Mouse (Mus musculus): ENCODE measurements around the gene Camkmt. TPM values are rescaled to one million over a fixed set of nuclear protein-coding genes. Genes with fewer than 3 reads are reported as not detected.

The Camkmt gene
- polyA plus RNA-seq, 1 experiment, result 4.8 TPM

GRCm38 (mm10) chr17:85087591-85087990, 2.8 kb upstream of the Camkmt start:
- TF ChIP-seq POLR2A (IDR thresholded peaks at IDR 0.05; ENCODE audit: low read depth, low read length) (no peak), CTCF (IDR thresholded peaks at IDR 0.05; ENCODE audit: borderline replicate concordance, insufficient read depth, low read length) (no peak)
- Histone ChIP-seq H3K4me1 (ENCODE audit: control insufficient read depth, insufficient read depth, low read length) (no peaks in the 10 kb centered on the region), H3K27ac (ENCODE audit: insufficient read depth, low read length) (no peak overlapping the region), H3K4me3 (ENCODE audit: insufficient read depth, low read length) (no peak overlapping the region)

- Histone ChIP-seq H3K4me3 (ENCODE audit: insufficient read depth, low read length) (no peak overlapping the region), H3K27ac (ENCODE audit: insufficient read depth, low read length) (no peak overlapping the region), H3K4me1 (ENCODE audit: control insufficient read depth, insufficient read depth, low read length) (no peaks in the 10 kb centered on the region)
- TF ChIP-seq POLR2A (IDR thresholded peaks at IDR 0.05; ENCODE audit: low read depth, low read length) (no peak), CTCF (IDR thresholded peaks at IDR 0.05; ENCODE audit: borderline replicate concordance, insufficient read depth, low read length) (no peak)
Measured at GRCm38 (mm10) chr17:85088401-85088800, 2.0 kb upstream of the Camkmt start.

DNA sequence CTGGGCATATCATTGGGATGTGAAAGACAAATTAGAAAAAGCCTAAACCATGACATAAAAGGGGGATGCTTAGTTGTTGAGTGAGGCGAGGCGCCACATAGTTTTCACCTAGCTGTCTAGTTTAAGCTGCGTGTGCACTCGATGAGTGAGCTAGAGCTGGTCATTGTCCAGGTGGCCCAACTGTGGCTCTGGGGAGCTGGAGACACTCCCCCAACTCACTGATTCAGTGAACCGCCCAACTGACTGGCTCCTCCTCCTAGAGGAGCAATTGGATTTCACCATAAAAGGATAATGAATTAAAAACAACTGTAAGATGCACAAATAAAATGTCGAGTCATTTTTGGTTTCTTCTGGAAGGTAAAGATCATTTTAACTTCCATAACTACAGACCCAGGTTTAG, 1.3 kb upstream of the Camkmt start:
- TF ChIP-seq POLR2A (IDR thresholded peaks at IDR 0.05; ENCODE audit: low read depth, low read length), result no peak; the same call in 1 of the 2 replicates
- TF ChIP-seq CTCF (IDR thresholded peaks at IDR 0.05; ENCODE audit: borderline replicate concordance, insufficient read depth, low read length), result no peak
- no peaks in the 10 kb centered on the region for H3K4me1 ChIP-seq (ENCODE audit: control insufficient read depth, insufficient read depth, low read length)
- peak overlapping the region; percentile 52; the same call in 1 of the 2 replicates for H3K27ac ChIP-seq (ENCODE audit: insufficient read depth, low read length)
- peak overlapping the region; percentile 4; the same call in 1 of the 2 replicates for H3K4me3 ChIP-seq (ENCODE audit: insufficient read depth, low read length)

- TF ChIP-seq CTCF (IDR thresholded peaks at IDR 0.05; ENCODE audit: borderline replicate concordance, insufficient read depth, low read length) (no peak), POLR2A (IDR thresholded peaks at IDR 0.05; ENCODE audit: low read depth, low read length) (no peak)
- Histone ChIP-seq H3K4me3 (ENCODE audit: insufficient read depth, low read length) (peak overlapping the region; percentile 95), H3K4me1 (ENCODE audit: control insufficient read depth, insufficient read depth, low read length) (no peaks in the 10 kb centered on the region), H3K27ac (ENCODE audit: insufficient read depth, low read length) (peak overlapping the region; percentile 52; the same call in 1 of the 2 replicates)
Measured at GRCm38 (mm10) chr17:85089621-85090020, 731 bp upstream of the Camkmt start.

DNA sequence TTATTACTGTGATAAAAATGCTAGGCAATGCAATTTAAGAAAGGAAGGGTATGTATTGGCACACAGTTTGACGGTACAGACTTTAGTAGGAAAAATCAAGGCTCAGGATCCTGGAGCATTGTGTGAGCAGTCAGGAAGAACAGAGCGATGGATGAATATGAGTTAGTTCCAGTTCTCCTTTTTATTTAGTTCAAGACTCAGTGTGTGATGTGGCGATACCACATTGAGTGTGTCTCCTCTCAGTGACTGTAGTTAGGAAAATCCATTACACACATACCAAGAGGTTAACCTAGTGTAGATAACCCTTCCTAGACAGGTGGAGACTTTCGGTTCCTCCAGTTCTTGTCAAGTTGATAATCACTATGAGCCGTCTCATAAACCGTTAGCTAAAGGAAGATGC, 1.4 kb downstream of the Camkmt start:
- no peak overlapping the region for H3K27ac ChIP-seq (ENCODE audit: insufficient read depth, low read length)
- no peaks in the 10 kb centered on the region for H3K4me1 ChIP-seq (ENCODE audit: control insufficient read depth, insufficient read depth, low read length)
- TF ChIP-seq CTCF (IDR thresholded peaks at IDR 0.05; ENCODE audit: borderline replicate concordance, insufficient read depth, low read length) (no peak), POLR2A (IDR thresholded peaks at IDR 0.05; ENCODE audit: low read depth, low read length) (no peak)
- no peak overlapping the region for H3K4me3 ChIP-seq (ENCODE audit: insufficient read depth, low read length)

GRCm38 (mm10) chr17:85096396-85096795, 6.0 kb downstream of the Camkmt start:
- Histone ChIP-seq H3K27ac (ENCODE audit: insufficient read depth, low read length) (no peak overlapping the region), H3K4me3 (ENCODE audit: insufficient read depth, low read length) (no peak overlapping the region), H3K4me1 (ENCODE audit: control insufficient read depth, insufficient read depth, low read length) (no peaks in the 10 kb centered on the region)
- TF ChIP-seq CTCF (IDR thresholded peaks at IDR 0.05; ENCODE audit: borderline replicate concordance, insufficient read depth, low read length) (no peak), POLR2A (IDR thresholded peaks at IDR 0.05; ENCODE audit: low read depth, low read length) (no peak)

GRCm38 (mm10) chr17:85098677-85099323, 8.4 kb downstream of the Camkmt start:
- TF ChIP-seq CTCF (IDR thresholded peaks at IDR 0.05; ENCODE audit: borderline replicate concordance, insufficient read depth, low read length) (no peak), POLR2A (IDR thresholded peaks at IDR 0.05; ENCODE audit: low read depth, low read length) (no peak)
- Histone ChIP-seq H3K27ac (ENCODE audit: insufficient read depth, low read length) (no peak overlapping the region), H3K4me3 (ENCODE audit: insufficient read depth, low read length) (no peak overlapping the region), H3K4me1 (ENCODE audit: control insufficient read depth, insufficient read depth, low read length) (no peaks in the 10 kb centered on the region)

- no peak overlapping the region for H3K27ac ChIP-seq (ENCODE audit: insufficient read depth, low read length)
- H3K4me1 ChIP-seq (ENCODE audit: control insufficient read depth, insufficient read depth, low read length), result no peaks in the 10 kb centered on the region
- TF ChIP-seq CTCF (IDR thresholded peaks at IDR 0.05; ENCODE audit: borderline replicate concordance, insufficient read depth, low read length) (no peak), POLR2A (IDR thresholded peaks at IDR 0.05; ENCODE audit: low read depth, low read length) (no peak)
- H3K4me3 ChIP-seq (ENCODE audit: insufficient read depth, low read length), result no peak overlapping the region
Measured at GRCm38 (mm10) chr17:85100232-85100631, 9.9 kb downstream of the Camkmt start.

DNA sequence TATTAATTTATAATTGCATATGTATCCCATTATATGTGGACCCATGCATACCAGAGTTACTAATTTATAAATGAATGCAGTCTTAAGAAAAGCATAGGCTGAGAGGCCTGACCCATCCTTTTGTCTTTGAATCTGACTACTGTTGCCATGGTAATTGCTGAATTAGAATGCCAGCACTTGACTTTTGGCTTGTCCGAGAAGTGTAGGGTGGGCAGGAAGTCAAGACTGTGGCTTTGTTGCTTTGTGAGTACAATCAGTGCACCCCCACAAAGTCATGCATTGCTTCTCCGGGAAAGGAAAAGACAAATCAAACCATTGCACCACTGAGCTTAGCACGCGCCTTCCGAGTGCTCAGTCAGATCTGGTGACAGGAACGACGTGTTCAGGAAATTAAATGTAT, 11.4 kb downstream of the Camkmt start:
- TF ChIP-seq POLR2A (IDR thresholded peaks at IDR 0.05; ENCODE audit: low read depth, low read length) (no peak), CTCF (IDR thresholded peaks at IDR 0.05; ENCODE audit: borderline replicate concordance, insufficient read depth, low read length) (no peak)
- H3K4me3 ChIP-seq (ENCODE audit: insufficient read depth, low read length), result no peak overlapping the region
- H3K27ac ChIP-seq (ENCODE audit: insufficient read depth, low read length), result no peak overlapping the region
- H3K4me1 ChIP-seq (ENCODE audit: control insufficient read depth, insufficient read depth, low read length), result no peaks in the 10 kb centered on the region

DNA sequence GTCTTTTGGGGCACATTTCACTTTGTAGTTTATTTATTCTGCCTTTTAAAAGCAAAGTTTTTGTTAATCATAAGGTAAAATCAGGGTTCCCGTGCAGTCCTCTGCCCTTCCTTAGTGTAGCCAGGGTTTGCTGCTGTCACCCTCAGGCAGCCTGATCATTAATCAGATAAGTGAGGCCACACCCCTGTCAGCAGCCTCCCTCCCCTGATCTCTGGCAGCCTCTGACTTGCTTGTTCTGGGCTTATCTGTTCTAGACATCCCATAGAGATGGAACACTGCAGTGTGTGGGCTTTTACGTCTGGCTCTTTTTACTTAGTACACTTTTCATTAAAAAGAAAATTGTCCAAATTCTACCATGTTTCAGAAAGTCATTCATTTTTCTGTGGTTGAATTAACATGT, 13.0 kb downstream of the Camkmt start:
- Histone ChIP-seq H3K27ac (ENCODE audit: insufficient read depth, low read length) (no peak overlapping the region), H3K4me1 (ENCODE audit: control insufficient read depth, insufficient read depth, low read length) (no peaks in the 10 kb centered on the region), H3K4me3 (ENCODE audit: insufficient read depth, low read length) (no peak overlapping the region)
- no peak for TF ChIP-seq CTCF (IDR thresholded peaks at IDR 0.05; ENCODE audit: borderline replicate concordance, insufficient read depth, low read length)
- no peak for TF ChIP-seq POLR2A (IDR thresholded peaks at IDR 0.05; ENCODE audit: low read depth, low read length)

All from embryonic fibroblast, embryonic 13.5 days (primary cell).